18 mouse cellular contexts compared by ENCODE assay signal in the genomic region with DNA sequence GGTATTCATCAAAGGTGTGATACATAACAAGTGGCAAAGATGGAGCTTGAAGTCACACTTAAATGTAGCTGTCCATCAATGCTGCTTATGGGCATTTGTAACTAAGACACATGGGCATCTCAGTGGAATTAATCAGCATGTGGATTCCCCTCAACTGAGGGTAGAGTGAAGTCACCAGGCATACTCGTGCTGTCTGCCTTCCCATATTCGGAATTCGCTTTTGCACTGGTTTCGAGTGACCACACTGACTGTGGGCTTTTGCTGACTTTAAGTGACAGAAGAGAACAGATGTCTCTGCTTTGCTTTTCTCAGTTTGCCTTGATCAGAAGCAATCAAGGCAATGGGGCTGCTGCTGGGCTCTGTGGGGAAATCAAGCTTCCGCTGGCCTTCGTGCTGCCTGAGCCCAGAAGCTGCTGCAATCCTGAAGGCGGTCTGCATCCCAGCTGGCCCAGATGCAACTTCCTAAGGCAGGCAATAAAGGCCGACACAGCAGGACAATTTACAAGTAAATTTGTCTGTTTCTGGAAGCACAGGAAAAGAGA.
DNase-seq lines count a peak whose midpoint lies in the region; ATAC-seq lines count a peak whose summit lies in the region.
"Had no signal": no experiment of that assay in that cellular context is flagged by ENCODE, and none has a peak within 500 bp of the region (broad histone marks: within the 10 kb centered on the region; RNA-seq: fewer than 3 reads in every experiment).

No protein-coding gene starts in this region.

- no peak overlapping the region for H3K4me3 ChIP-seq in limb, embryonic 11.5 days (ENCODE audit: low read depth, low read length)
- H3K4me3 ChIP-seq: embryonic facial prominence, embryonic 15.5 days; forebrain, embryonic 13.5 days; heart, embryonic 13.5 days; megakaryocyte, embryonic 14.5 days; stomach, embryonic 15.5 days had no signal

- no peaks in the 10 kb centered on the region for H3K4me1 ChIP-seq in limb, embryonic 11.5 days (ENCODE audit: control insufficient read depth, insufficient read depth, low read length)
- H3K4me1 ChIP-seq: embryonic facial prominence, embryonic 15.5 days; forebrain, embryonic 13.5 days; heart, embryonic 13.5 days; megakaryocyte, embryonic 14.5 days; stomach, embryonic 15.5 days had no signal

- no peaks in the 10 kb centered on the region for H3K9me3 ChIP-seq in limb, embryonic 11.5 days (ENCODE audit: control insufficient read depth, low read length)
- H3K9me3 ChIP-seq: embryonic facial prominence, embryonic 15.5 days; forebrain, embryonic 13.5 days; heart, embryonic 13.5 days; stomach, embryonic 15.5 days had no signal

- DNase-seq in frontal cortex, postnatal 25 days (ENCODE audit: low spot score in 2 of 2) = no peak
- DNase-seq in left cerebral cortex, adult 18-20 months (ENCODE audit: low spot score in 2 of 2) = peak; percentile 11 to 34
- no peak for DNase-seq in left cerebral cortex, postnatal 10 days (ENCODE audit: extremely low spot score in 1 of 2, low spot score in 2 of 2)
- DNase-seq in brain, adult 2 months (ENCODE audit: low read depth, low spot score) = peak; percentile 67
- DNase-seq in limb, embryonic 11.5 days (ENCODE audit: low spot score) = peak; percentile 36
- no peak for DNase-seq in cerebellum, postnatal 25 days
- no peak for DNase-seq in layer of hippocampus, adult 11-12 months (ENCODE audit: low spot score)
- DNase-seq: adrenal gland, adult 2 months; cerebellum, postnatal 14 days; gastrocnemius, postnatal 36 days; kidney, postnatal 36 days; thymus, postnatal 14 days had no signal

- no peaks in the 10 kb centered on the region for H3K27me3 ChIP-seq in limb, embryonic 11.5 days (ENCODE audit: control insufficient read depth, insufficient read depth, low read length)
- H3K27me3 ChIP-seq: embryonic facial prominence, embryonic 15.5 days; forebrain, embryonic 13.5 days; heart, embryonic 13.5 days; megakaryocyte, embryonic 14.5 days; stomach, embryonic 15.5 days had no signal

- no peak overlapping the region for H3K4me2 ChIP-seq in limb, embryonic 11.5 days (ENCODE audit: low read depth, severe bottlenecking)
- H3K4me2 ChIP-seq: embryonic facial prominence, embryonic 15.5 days; forebrain, embryonic 13.5 days; heart, embryonic 13.5 days; stomach, embryonic 15.5 days had no signal

- intact Hi-C loops in left cerebral cortex, postnatal 10 days (cut with DNase I) = no loop called here

- 39% methylated on average over 8 of the region's 8 CpGs for WGBS in limb, embryonic 11.5 days

- no peaks in the 10 kb centered on the region for H3K36me3 ChIP-seq in limb, embryonic 11.5 days (ENCODE audit: control insufficient read depth, insufficient read depth, low read length)
- H3K36me3 ChIP-seq: embryonic facial prominence, embryonic 15.5 days; heart, embryonic 13.5 days; stomach, embryonic 15.5 days had no signal

- H3K9ac ChIP-seq in limb, embryonic 11.5 days (ENCODE audit: low read length) = no peak overlapping the region
- H3K9ac ChIP-seq: embryonic facial prominence, embryonic 15.5 days; forebrain, embryonic 13.5 days; heart, embryonic 13.5 days; stomach, embryonic 15.5 days had no signal

- no peak overlapping the region for H3K27ac ChIP-seq in limb, embryonic 11.5 days (replicated peaks; ENCODE audit: low read depth, low read length)
- H3K27ac ChIP-seq: embryonic facial prominence, embryonic 15.5 days; forebrain, embryonic 13.5 days; heart, embryonic 13.5 days; stomach, embryonic 15.5 days had no signal

- ATAC-seq in frontal cortex, adult (ENCODE audit: low TSS enrichment) = peak; percentile 62
- ATAC-seq in limb, embryonic 11.5 days (ENCODE audit: insufficient number of reproducible peaks, low FRiP score, low TSS enrichment, low read depth) = no peak
- ATAC-seq: forebrain, embryonic 13.5 days had no signal

Comparison
In these comparisons a context has a peak if more than half of its experiments do, and no peak if none do; other contexts are left out.
1. DNase-seq: peak in left cerebral cortex, adult 18-20 months (2 of 2), brain, adult 2 months (single experiment) and limb, embryonic 11.5 days (single experiment); none in frontal cortex, postnatal 25 days (0 of 2), left cerebral cortex, postnatal 10 days (0 of 2), cerebellum, postnatal 25 days (0 of 2) and layer of hippocampus, adult 11-12 months (single experiment).